Mouse (Mus musculus) NIH3T3 (cell line): ENCODE measurements at regions not wholly inside any gene's neighbourhood (a gene's known extent, or its start where the extent isn't known, plus 50 kb on each side); places are given as distances from the start of the nearest gene placed in this dataset.
A peak's percentile ranks its signal among the peaks of the same experiment; 100 is the strongest.

Source experiments
- DNase-seq: peaks from one replicate; pipeline ENCODE4 v3.0.0-alpha.2; 2012; ENCODE audit warnings: low read depth

DNA sequence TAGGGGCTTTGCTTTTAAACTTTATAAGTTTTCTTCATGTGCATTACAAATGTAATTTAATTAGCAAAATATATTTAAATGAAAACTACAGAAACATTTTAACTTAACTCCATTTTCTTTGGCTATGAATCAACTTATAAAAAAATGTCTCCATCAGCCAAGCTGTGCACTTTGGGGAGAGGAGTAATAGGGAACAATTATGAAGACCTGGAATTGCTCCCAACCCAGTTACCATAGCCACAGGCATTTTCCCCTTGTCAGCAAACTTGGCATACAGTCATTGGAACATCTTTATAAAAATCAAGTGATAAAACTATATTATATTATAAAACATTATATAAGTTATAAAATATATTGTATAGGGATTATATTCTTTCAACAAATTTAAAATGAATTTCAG is 65.0 kb downstream of the Atxn7l3b start:
- no peak for DNase-seq

DNA sequence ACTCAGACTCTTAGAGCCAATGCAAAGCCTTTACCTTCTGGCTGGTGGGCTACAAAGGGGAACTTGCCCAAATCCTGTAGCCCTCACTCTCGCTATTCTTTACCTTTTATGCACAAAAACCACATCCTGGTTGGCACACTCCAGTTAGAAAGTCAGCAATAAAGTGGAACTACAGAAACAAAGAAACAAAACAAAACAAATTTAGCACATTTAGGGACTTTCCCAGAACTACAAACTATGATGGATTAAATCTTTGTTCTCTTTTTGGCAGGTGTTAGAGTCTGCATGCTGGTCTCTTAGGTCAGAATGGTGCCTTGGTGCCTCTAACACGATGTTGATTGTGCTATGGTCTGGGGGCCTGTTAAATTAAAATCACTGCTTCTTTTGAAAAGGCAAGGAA is 65.4 kb downstream of the Atxn7l3b start:
- DNase-seq = no peak

DNA sequence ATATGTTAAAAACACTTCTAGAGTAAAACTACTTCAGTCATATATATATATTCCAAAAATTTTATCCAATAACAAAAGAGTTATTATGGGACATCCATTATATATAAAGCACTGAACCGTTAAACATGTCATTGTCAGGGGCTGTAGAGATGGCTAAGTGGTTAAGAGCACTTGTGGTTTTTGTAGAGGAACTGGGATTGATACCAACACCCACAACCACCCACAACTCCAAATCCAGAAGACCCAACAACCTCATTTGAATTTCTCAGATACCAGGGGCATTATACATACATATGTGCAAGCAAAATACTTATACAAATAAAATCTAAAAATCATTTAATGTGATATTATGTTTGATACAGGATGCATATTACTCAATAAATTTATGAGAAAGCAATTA is 76.8 kb downstream of the Atxn7l3b start:
- DNase-seq = no peak

DNA sequence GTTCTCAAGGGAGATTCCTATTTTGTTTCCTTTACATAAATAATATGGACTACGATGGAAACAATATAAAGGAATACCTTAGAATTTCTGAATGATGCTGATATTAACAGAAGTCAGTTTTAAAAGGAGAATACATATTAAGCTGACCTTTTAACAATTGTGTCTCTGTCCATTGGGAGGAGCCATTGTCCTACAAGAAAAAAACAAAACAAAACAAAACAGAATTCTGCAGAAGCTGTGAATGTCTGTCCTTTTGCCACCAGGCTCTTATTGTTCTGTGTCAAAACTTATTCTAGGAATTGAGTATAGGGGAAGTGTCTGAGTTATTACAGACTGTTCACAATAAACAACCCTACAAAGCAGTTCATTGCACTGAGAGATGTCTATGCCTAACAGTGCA is 82.6 kb downstream of the Atxn7l3b start:
- peak; percentile 52 for DNase-seq

DNA sequence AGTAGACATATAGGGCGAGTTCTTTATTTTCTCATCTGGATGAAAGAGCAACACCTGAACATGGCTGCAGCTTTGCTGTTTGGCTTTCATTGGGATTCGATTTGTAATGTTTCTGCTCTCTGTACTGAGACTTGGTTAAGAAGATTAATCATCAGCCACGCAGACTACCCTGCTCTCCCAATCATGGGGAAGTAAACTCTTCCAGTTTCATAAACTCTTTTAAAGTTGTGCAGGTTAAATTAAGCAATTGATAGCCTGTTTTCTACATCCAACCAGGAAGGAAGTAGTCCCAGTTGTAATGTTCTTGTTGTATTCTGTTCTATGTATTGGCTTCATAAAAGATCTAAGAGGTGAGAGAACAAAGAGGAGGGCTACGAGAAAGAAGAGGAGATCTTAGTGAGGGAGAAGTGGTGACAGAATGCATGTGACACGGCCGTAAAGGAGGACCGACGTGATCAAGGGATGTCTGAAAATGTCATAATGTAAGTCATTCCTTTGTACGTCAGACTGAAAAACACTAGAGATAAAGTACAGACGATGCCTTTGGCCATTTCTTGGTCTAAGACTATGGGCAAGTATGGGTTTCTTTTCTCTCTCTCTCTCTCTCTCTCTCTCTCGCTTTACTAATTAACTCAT is 91.3 kb downstream of the Atxn7l3b start:
- no peak for DNase-seq

DNA sequence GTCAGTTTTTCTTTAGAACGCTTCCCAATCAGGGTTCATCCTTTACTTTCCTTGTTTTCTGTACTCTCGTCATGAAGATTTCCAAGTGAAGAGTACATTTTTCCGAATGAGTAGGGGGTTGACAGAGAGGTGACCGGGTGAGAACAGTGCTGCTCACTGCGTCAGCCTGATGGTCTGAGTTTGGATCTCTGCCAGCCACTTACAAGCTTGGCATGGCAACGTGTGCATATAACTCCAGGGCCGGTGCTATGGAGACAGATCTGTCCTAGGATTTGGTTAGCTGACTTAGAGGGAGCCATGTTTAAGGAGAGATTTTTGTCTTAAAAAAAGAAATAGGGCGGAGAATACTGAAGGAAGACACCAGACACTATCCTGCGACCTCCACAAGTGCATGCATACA is 92.8 kb downstream of the Atxn7l3b start:
- no peak for DNase-seq

DNA sequence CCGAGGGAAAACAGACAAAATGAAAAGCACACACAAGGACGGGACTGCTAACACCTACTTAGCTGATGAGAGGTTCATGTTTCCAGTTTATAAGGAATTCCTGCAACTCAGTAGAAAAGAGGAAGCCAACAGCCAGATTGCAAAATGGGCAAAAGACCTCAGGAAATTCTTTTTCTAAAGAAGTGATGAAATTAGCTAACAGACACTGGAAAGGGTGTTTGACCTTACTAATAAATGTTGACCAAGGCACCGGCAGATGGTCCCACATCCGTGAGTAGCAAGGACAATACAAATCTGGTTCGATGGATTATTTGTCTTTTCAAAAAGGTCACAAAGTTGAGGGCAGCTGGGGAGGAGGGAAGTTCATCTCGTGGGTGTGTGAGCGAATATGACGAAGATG is 93.3 kb downstream of the Atxn7l3b start:
- DNase-seq = no peak

DNA sequence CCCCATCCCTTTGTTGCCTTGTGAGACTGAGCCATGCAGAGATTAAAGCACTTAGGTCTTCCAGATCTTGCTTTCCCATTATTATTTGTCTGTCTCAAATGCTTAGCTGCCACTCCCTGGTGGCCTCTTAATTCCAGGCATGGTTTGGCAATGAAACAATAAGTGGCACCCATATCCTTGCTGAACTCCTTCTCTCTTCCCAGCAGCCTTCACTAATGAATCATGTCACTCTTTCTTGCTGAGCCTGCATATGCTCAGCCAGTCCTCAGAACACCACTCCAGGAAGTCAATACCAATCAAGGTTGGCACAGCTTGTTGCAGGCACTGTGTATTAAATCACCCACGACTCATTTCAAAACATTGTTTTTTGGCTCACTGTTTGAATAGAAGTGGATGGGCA is 118.6 kb downstream of the Atxn7l3b start:
- DNase-seq = peak; percentile 10

DNA sequence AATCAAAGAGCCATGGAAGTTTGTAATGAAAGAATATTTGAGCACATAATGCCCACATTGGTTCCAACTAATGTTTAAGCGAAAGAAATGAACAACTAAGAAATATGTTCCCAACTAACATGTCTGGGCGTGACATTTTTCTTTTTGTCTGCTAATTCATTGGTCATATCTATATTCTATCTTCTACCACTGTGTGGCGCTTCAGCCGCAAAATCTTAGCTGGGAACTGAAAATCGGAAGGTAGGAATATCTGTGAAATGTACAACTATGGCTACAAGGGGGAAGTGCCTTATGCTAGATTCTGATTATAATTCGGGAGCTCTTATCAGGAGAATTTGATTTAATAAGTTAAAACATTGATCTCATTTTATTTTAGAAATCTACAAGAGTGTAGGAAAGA is 125.2 kb downstream of the Atxn7l3b start:
- peak; percentile 67 for DNase-seq

DNA sequence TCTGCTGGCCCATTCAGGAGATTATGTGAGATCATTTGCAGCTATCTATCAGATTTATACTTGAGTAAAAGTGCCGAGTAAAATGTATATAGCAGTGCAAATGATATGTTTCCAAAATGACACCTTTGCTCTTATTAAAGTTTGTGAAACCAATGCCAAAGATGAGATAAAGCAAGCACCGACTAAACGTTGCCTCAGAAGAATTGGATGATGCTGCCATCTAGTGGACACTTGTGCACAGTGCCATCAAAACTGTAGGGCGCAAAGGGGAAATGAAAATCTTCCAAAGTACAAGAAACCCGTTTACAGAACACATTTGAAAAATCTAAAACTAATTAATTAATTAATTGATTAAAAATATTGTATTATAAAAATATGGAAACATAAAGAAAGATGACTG is 127.2 kb downstream of the Atxn7l3b start:
- DNase-seq = peak; percentile 83

DNA sequence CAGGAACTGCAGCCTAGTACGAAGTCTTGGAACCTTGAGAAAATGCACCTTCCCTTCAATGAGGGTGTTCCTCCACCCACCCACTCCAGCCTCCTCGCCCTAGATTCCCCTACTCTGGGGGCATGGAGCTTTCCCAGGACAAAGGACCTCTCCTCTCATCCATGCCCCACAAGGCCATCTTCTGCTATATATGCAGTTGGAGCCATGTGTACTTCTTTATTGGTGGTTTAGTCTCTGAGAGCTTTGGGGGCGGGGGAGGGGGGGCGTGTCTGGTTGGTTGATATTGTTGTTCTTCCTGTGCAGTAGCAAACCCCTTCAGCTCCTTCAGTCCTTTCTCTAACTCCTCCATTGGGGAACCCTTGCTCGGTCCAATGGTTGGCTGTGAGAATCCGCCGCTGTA is 130.2 kb downstream of the Atxn7l3b start:
- DNase-seq = no peak

DNA sequence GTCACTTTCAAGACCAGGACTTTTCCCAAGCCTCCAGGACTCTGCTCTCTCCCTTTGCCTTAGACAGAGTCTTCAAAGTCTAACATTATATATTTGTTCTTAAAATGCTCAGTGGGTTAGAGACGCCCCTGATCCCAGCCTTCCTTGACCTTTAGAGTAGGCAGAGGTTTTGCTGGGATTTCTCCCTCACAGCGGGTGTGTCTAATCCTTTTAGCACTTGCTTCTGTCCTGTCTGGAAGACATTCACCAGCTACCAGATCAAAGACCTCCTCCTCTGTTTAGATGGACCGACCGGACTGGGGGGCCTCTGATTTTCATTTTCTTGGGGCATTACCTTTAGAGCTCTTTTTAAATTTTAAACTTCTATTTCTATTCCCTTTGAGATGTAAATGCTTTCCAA is 130.7 kb downstream of the Atxn7l3b start:
- DNase-seq = no peak

DNA sequence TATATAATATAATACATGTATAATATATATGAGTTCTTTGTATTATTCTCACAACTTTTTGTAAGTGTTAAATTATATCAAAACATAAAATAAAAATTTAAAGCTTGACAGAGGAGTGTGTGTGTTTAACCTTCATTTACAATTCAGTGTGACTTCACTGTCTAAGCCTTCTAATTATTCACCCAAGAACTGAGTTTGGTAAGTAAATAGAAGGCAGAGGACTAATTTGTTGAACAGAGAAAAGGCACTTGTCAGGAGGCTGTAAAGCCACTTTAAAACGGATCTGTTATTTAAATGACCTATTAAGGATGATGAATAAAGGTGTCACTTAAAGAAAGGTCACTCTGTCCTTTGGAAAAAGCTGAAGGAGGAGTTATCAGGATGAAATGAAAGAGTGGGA is 132.9 kb downstream of the Atxn7l3b start:
- no peak for DNase-seq

DNA sequence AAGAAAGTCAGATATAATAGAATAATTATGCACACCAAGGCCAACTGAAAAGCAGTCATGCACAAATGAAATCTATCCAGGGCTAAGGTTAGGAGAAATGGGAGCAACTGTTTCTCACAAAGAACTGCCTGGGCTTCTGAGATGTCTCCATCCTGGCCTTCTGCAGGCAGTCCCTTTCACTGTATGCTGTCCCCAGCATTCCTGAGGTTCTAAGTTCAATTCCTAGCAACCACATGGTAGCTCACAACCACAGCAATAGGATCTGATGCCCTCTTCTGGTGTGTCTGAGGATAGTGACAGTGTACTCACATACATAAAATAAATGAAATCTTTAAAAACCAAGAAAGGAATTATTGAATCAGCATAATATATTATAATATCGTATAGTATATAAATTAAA is 133.3 kb downstream of the Atxn7l3b start:
- no peak for DNase-seq

DNA sequence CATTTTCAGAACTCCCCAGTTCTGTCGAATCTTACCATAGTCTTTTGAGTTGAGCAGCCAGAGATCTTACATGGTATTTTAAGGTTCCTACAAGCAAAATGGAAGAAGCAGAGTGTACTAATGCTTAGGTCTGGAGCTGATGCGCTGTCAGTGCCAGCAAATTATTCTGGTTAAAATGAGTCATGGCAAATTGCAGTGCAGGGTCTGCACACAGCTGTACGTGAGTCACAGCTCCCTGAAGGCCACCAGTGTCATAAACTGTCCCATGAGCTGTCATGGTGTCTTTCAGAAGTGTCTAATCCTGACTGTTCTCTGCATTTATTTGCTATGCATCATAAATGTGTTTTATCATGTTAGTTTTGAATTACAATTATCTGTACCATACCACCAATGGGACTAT is 140.6 kb downstream of the Atxn7l3b start:
- peak; percentile 22 for DNase-seq

DNA sequence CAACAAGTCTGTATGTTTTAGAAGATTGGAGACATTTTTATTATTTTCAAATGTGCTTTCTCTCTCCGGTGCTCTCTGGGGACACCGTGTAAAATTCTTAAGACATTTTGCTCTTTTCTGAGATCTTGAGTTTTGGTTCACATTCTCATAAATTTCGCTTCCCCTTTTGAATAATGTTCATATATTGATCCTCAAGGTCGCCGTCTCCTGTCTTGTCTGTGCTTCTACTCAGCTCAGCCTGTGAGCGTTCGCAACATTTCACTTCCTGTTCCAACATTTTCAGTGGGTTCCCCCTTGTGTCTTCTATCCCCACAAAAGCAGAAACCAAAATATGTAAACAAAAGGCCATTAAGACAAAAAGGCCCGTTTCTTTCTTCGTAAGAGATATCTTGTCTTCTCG is 154.5 kb downstream of the Atxn7l3b start:
- DNase-seq = no peak

DNA sequence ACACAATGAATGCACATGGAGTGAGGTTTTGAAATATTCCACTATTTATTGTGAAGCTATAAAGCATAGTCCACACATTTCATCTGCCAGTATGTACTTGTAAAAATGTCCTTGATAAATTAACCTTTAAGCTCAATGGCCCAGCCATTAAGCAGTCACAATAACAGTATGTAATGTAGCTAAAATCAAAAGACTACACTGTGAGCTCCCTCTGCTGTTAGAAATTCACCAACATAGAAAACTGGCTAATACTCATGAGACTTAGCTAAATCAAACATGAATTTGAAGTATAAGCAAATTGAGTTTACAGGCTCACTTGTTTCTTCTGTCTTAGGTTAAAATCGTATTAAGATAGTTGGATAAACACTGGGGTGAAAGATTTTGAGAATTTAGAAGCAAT is 182.1 kb downstream of the Atxn7l3b start:
- DNase-seq = peak; percentile 56

DNA sequence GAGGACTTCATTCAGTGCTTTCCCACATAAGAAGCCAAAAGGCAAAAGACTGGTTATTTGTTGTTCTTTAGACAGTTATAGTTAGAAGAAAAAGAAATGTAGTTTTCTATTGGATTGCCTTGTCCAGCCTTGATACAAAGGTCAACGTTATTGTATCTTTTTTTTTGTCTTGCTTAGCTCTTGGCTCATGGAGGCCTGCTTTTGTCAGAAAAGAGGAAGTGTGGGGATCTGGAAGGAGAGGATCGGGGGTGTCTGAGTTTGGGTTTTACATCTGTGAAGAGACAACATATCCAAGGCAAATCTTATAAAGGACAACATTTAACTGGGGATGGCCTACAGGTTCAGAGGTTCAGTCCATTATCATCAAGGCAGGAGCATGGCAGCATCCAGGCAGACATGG is 185.3 kb downstream of the Atxn7l3b start:
- no peak for DNase-seq

DNA sequence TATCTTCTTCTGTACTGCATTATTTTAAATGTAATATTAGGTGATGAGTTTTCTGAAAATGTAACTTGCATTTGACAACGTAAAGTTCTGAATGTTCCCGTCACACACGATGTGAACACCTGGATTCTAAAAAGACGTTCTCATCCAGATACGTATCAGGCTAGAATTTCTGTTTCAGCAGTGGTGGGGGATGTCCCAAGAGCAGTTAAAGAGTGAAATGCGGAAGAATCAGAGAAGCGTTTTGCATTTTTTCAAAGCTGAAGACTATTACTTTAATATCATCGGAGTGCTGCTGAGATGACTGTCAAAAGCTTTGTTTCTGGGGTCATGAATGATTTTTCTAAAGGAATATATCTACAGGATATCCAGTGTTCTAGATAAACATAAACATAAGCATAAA is 186.7 kb downstream of the Atxn7l3b start:
- no peak for DNase-seq
